Mouse (Mus musculus) yolk sac, embryonic 10.5 days (tissue): ENCODE measurements around the gene Klra7.
"Not testable (repeated sequence)": the region's sequence is repeated elsewhere in the genome, so short reads cannot be mapped to it uniquely, and the experiment has no call there.

Experiments
- DNase-seq: peaks from one replicate; pipeline ENCODE4 v3.0.0-alpha.2; 2017; ENCODE audit warnings: low spot score

Gene Klra7

GRCm38 (mm10) chr6:130233222-130233621 lies at the start of gene Klra7:
TSS of gene Klra7 (minus strand) at chr6:130233322.
- no peak for DNase-seq

- DNase-seq = not testable (repeated sequence)
Observed at GRCm38 (mm10) chr6:130281828-130282227, 48.7 kb upstream of the Klra7 start, which contains the start of gene Klra10. TSS of gene Klra10 (minus strand) at chr6:130281928.

- DNase-seq = no peak
Observed at GRCm38 (mm10) chr6:130255326-130255725, 22.2 kb upstream of the Klra7 start.

- no peak for DNase-seq
Observed at GRCm38 (mm10) chr6:130237536-130237935, 4.4 kb upstream of the Klra7 start.

DNA sequence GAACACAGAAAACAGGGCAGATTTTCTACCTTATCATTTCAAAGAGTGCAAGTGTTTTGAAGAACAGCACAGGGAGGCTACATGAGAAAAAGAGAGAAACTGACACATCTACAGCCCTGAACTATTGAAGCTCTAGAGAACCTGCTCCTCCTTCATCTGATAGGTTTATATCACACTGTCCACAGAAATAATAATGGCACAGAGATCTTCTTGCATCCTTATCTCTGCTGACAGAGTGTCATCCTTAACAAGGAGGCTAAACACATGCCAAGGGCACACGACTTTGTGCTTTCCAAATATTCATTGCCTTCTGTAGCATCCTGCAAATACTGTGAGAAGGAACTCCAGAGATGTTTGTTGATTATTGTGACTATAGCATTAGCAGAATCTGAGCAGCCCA lies 3.5 kb upstream of the Klra7 start:
- DNase-seq = no peak

GRCm38 (mm10) chr6:130197453-130197852 lies 35.7 kb downstream of the Klra7 start:
- not testable (repeated sequence) for DNase-seq

DNA sequence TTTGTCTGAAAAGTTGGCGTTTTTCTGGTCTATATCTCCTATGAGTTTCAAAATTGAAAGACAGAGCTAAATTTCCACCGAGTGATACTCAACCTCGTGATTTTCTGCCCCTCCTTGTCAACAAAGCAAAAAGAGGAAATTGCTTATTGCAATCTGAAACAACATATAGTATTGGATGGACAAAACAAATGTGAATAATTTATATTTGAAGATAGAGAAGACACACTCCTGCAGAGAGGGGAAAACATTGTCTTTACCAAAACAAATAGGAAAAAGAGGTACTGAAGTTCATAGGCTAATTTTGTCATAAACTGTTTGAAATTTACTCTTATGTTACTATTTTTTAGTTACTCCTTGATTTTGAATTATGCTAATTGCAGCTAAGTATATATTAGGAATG lies 40.1 kb downstream of the Klra7 start, which contains the start of gene Klra9:
Klra9 (minus strand) TSS at position 101 of the 400 bp plus-strand sequence.
- DNase-seq = not testable (repeated sequence)
